Mouse (Mus musculus): ENCODE results near the gene Lpxn. TPM values are rescaled to one million over a fixed set of nuclear protein-coding genes. Genes with fewer than 3 reads are reported as not detected.
A peak's percentile ranks its signal among the peaks of the same experiment; 100 is the strongest.

Gene Lpxn
- polyA plus RNA-seq (2021), result 1.0 TPM

- POLR2A ChIA-PET, result interaction anchor here (0.7 to 2.9 kb wide), 6 partner anchors 9 to 323 kb away, joined by 3 to 32 read pairs (median 3); no protein-coding TSS in a partner anchor
- ATAC-seq, result peak; percentile 81
- in situ Hi-C loops (cut with MboI; ENCODE audit: low pct_unique_long_range_greater_than_20kb), result loop anchor here (10.0 to 25.0 kb wide), 2 partner anchors 781 to 1008 kb away; no protein-coding TSS in a partner anchor
Observed at GRCm38 (mm10) chr19:12795511-12796327, at the start of gene Lpxn, which contains the start of gene Zfp91. Gene Lpxn, plus strand, starts transcription at chr19:12796193. Gene Zfp91, minus strand, starts transcription at chr19:12796126.

DNA sequence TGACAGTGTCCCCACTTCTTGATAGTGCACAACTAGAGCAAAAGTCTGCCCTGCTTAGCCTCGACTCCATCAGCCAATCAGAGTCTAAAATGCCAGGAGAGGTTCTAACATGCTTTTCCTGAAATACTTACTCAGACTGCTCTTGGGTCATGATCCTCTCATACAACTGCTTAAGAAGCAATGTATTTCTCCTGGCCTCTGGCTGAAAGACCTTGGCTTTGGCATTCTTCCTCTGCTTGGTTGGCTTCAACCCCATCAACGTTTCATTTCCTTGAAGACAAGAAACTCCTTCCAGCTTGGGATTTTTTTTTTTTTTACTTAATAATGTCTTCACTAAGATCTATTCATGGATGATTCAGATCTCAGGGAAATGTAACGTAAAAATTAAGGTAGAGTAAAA lies 39.7 kb upstream of the Lpxn start:
- ChIA-PET CTCF (no interaction called here), POLR2A (no interaction called here)
- no peak for TF ChIP-seq CTCF (IDR thresholded peaks at IDR 0.05)
- no peak for DNase-seq (ENCODE audit: low read depth, low spot score)
- no peak for ATAC-seq
- H3K27me3 ChIP-seq, result no peaks in the 10 kb centered on the region
- in situ Hi-C loops (cut with MboI; ENCODE audit: low pct_unique_long_range_greater_than_20kb), result no loop called here

More at GRCm38 (mm10) chr19:12795511-12796327, at the start of gene Lpxn, which contains the start of gene Zfp91:
- no peaks in the 10 kb centered on the region for H3K27me3 ChIP-seq
- CTCF ChIA-PET, result interaction anchor here (0.8 to 1.1 kb wide), 4 partner anchors 14 to 200 kb away, joined by 3 to 5 read pairs (median 3); no protein-coding TSS in a partner anchor
- DNase-seq (ENCODE audit: low read depth, low spot score), result peak; percentile 94
- TF ChIP-seq CTCF (IDR thresholded peaks at IDR 0.05), result no peak

DNA sequence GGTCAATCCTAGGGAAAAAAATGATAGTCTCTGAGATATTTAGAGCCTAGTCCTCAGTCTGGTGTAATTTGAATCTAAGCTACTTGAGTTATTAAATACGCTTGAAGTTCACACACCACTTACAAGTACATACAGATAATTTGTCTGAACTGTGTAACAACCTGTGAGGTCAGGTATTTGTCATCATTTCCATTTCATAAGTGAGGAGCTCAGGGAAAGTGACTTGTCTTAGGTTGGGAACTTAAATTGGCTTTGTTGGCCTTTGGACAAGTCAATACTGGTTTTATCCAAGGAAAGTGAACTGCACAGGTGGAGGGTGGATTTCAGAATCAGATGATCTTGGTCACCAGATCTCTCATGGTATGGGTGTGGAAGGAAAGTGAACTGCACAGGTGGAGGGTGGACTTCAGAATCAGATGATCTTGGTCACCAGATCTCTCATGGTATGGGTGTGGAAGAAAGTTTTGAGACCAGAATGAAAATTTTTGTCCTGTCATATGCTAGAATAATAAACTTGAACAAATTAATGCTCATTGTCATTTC lies 37.0 kb upstream of the Lpxn start:
- POLR2A ChIA-PET, result interaction anchor here (2.0 kb wide), 1 partner anchor 18 kb away, joined by 7 read pairs; no protein-coding TSS in a partner anchor
- in situ Hi-C loops (cut with MboI; ENCODE audit: low pct_unique_long_range_greater_than_20kb), result no loop called here
- no peak for DNase-seq (ENCODE audit: low read depth, low spot score)
- H3K27me3 ChIP-seq, result no peaks in the 10 kb centered on the region
- CTCF ChIA-PET, result interaction anchor here (1.1 kb wide), 1 partner anchor 32 kb away, joined by 3 read pairs; no protein-coding TSS in a partner anchor
- no peak for ATAC-seq
- no peak for TF ChIP-seq CTCF (IDR thresholded peaks at IDR 0.05)

DNA sequence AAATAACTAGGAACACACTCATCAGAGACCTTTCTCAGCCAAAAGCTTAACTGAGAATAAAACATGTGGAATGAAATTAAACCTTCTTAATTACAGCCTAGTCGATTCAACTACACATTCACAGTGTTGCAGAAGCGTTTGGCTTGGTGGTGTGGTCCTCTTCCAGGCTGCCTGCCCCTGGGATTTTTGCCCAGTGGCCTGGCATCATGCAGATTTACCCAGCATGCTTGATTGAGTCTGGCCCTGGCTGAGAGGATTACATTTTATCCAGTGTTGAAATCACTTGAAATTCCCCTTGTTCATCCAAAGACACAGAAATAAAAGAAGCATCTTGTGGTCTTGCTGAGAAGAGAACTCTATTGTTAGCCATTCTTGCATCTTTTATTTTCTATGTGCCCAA lies 36.3 kb upstream of the Lpxn start:
- DNase-seq (ENCODE audit: low read depth, low spot score) (peak; percentile 91), ATAC-seq (peak; percentile 92)
- H3K27me3 ChIP-seq, result no peaks in the 10 kb centered on the region
- ChIA-PET CTCF (interaction anchor here (1.1 to 2.1 kb wide), 2 partner anchors 31 to 164 kb away, joined by 3 to 5 read pairs; no protein-coding TSS in a partner anchor), POLR2A (interaction anchor here (0.9 kb wide), 1 partner anchor 162 kb away, joined by 4 read pairs; no protein-coding TSS in a partner anchor)
- in situ Hi-C loops (cut with MboI; ENCODE audit: low pct_unique_long_range_greater_than_20kb), result loop anchor here (5.0 kb wide), 1 partner anchor 272 kb away; no protein-coding TSS in a partner anchor
- no peak for TF ChIP-seq CTCF (IDR thresholded peaks at IDR 0.05)

GRCm38 (mm10) chr19:12762212-12763130 lies 33.5 kb upstream of the Lpxn start:
- peak; percentile 66 for ATAC-seq
- in situ Hi-C loops (cut with MboI; ENCODE audit: low pct_unique_long_range_greater_than_20kb), result loop anchor here (5.0 kb wide), 1 partner anchor 275 kb away; no protein-coding TSS in a partner anchor
- POLR2A ChIA-PET, result no interaction called here

DNA sequence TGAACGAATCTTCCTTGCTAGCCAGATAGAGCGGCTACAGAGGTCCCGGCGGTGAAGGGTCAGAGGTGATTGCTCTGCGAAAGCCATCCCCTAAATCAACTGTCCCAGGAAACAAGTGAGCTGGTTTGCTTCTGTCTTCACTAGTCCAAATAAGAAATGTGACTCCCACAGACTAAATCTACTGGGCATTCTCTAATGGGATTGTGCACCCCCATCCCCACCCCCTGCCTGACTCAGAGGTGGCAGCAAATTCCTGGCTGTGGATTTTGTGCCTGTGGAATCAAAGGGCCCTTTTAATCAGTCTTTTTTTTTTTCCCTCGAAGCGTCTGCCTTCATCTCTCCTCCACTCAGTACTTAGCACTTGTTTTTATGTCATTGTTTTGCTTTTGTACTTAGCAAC lies 30.7 kb upstream of the Lpxn start, which contains the start of gene Cntf:
Gene Cntf (minus strand): TSS at position 325 of the 400 bp plus-strand sequence.
- in situ Hi-C loops (cut with MboI; ENCODE audit: low pct_unique_long_range_greater_than_20kb), result no loop called here
- ATAC-seq (peak; percentile 71), DNase-seq (ENCODE audit: low read depth, low spot score) (peak; percentile 66)
- no peaks in the 10 kb centered on the region for H3K27me3 ChIP-seq
- TF ChIP-seq CTCF (IDR thresholded peaks at IDR 0.05), result no peak
- POLR2A ChIA-PET, result interaction anchor here (0.8 kb wide), 1 partner anchor 15 kb away, joined by 3 read pairs; no protein-coding TSS in a partner anchor
- CTCF ChIA-PET, result interaction anchor here (1.0 to 1.4 kb wide), 2 partner anchors 28 to 168 kb away, joined by 4 read pairs; no protein-coding TSS in a partner anchor

More at GRCm38 (mm10) chr19:12762212-12763130, 33.5 kb upstream of the Lpxn start:
- no peaks in the 10 kb centered on the region for H3K27me3 ChIP-seq
- peak; percentile 59 for TF ChIP-seq CTCF (IDR thresholded peaks at IDR 0.05)
- CTCF ChIA-PET, result interaction anchor here (0.8 to 2.2 kb wide), 10 partner anchors 11 to 166 kb away, joined by 3 to 5 read pairs (median 3); no protein-coding TSS in a partner anchor
- DNase-seq (ENCODE audit: low read depth, low spot score), result peak; percentile 68

DNA sequence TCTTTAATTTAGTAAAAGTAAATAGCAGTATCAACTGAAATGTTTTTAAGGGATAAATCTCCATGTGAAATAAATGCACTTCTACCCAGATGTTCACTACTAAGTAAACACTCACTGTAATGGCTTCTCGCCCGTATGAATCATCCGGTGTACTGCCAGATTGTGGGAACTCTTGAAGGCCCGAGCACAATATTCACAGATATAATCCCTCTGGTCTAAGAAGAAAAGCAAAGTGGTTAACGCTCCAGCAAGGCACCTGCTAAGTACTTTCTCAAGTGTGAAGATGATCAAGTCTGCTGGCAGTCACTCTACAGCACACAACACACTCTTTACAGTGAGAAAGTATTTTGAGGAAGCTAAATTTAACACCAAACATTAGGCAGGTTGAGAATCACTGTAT lies 25.1 kb upstream of the Lpxn start:
- CTCF ChIA-PET, result no interaction called here
- DNase-seq (ENCODE audit: low read depth, low spot score) (peak; percentile 63), ATAC-seq (peak; percentile 80)
- POLR2A ChIA-PET, result interaction anchor here (1.0 kb wide), 1 partner anchor 24 kb away, joined by 3 read pairs; no protein-coding TSS in a partner anchor
- no peak for TF ChIP-seq CTCF (IDR thresholded peaks at IDR 0.05)
- in situ Hi-C loops (cut with MboI; ENCODE audit: low pct_unique_long_range_greater_than_20kb), result no loop called here
- no peaks in the 10 kb centered on the region for H3K27me3 ChIP-seq

DNA sequence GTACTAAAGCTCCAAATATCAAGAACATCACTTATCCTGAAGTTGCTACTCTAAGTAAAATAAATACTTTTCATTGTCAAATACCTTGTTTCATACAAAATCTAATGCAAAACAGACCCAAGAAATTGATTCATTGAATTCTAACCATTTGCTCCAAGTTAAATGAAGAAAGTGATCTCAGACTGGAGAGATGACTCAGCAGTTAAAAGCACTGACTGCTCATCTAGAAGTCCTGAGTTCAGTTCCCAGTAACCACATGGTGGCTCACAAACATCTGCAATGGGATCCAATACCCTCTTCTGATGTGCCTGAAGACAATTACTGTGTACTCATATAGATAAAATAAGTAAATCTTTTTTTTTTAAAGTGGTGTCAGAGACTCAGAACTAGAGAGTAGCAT lies 15.6 kb upstream of the Lpxn start:
- TF ChIP-seq CTCF (IDR thresholded peaks at IDR 0.05), result no peak
- DNase-seq (ENCODE audit: low read depth, low spot score) (no peak), ATAC-seq (no peak)
- ChIA-PET POLR2A (interaction anchor here (1.2 kb wide), 1 partner anchor 15 kb away, joined by 3 read pairs; the partner anchor contains the start of gene Cntf), CTCF (no interaction called here)
- no peaks in the 10 kb centered on the region for H3K27me3 ChIP-seq
- in situ Hi-C loops (cut with MboI; ENCODE audit: low pct_unique_long_range_greater_than_20kb), result loop anchor here (25.0 kb wide), 1 partner anchor 993 kb away; no protein-coding TSS in a partner anchor

DNA sequence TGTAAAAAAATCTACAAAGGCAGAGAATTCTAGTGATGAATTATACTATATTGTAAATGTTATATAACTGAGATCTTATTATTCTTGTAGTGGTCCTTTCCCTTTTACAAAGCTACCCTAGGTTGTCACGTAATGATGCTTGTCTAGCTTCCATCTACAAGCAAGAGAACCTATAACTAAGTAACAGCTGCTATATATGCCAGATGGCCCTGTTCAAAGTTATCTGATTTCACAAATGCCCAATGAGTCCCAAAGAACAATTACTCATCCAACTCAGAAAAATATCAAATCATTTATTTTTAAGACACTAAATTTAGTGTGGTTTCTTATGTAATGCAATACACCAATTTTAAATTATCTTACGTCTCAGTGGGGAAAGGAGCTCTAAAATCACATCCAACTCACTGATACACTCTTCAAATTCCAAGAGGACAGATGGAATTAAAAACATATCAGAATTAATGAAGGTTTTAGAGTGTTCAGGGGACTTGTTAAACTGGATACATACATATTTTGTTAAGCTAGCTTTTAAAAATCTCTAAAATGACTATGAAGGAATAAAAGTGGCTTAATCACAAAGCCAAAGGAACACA lies 9.1 kb upstream of the Lpxn start:
- ChIA-PET CTCF (no interaction called here), POLR2A (interaction anchor here (0.6 to 1.0 kb wide), 2 partner anchors 8 to 40 kb away, joined by 3 read pairs; no protein-coding TSS in a partner anchor)
- in situ Hi-C loops (cut with MboI; ENCODE audit: low pct_unique_long_range_greater_than_20kb), result loop anchor here (25.0 kb wide), 1 partner anchor 1000 kb away; no protein-coding TSS in a partner anchor
- DNase-seq (ENCODE audit: low read depth, low spot score) (no peak), ATAC-seq (no peak)
- no peaks in the 10 kb centered on the region for H3K27me3 ChIP-seq
- no peak for TF ChIP-seq CTCF (IDR thresholded peaks at IDR 0.05)
